Comparison of ENCODE assay signal across 24 mouse cellular contexts in genomic region chr8:78627793-78628192, GRCm38 (mm10).
DNase-seq lines count a peak whose midpoint lies in the region; ATAC-seq and TF ChIP-seq lines count a peak whose summit lies in the region.
"Had no signal": no experiment of that assay in that cellular context is flagged by ENCODE, and none has a peak within 500 bp of the region (broad histone marks: within the 10 kb centered on the region; RNA-seq: fewer than 3 reads in every experiment).

No protein-coding gene starts in this region.

- H3K4me1 ChIP-seq in hindbrain, embryonic 11.5 days (replicated peaks; ENCODE audit: control insufficient read depth, insufficient read depth, low read length) = no peaks in the 10 kb centered on the region; the same call in 1 of the 2 replicates
- peaks cover 30% of the 10 kb centered on the region for H3K4me1 ChIP-seq in hindbrain, embryonic 13.5 days (replicated peaks)
- peaks cover 3% of the 10 kb centered on the region for H3K4me1 ChIP-seq in midbrain, embryonic 11.5 days (ENCODE audit: control insufficient read depth, insufficient read depth, low read length)
- peaks cover 17% of the 10 kb centered on the region; the same call in 1 of the 2 replicates for H3K4me1 ChIP-seq in midbrain, embryonic 14.5 days (ENCODE audit: control insufficient read depth, insufficient read depth, low read length)
- H3K4me1 ChIP-seq in spleen, adult 2 months (ENCODE audit: control insufficient read depth, insufficient read depth, insufficient read length) = peaks cover 19% of the 10 kb centered on the region; the same call in 1 of the 2 replicates

- ATAC-seq in hindbrain, embryonic 11.5 days (ENCODE audit: low FRiP score) = peak; percentile 66
- no peak for ATAC-seq in hindbrain, embryonic 13.5 days (ENCODE audit: low FRiP score)
- ATAC-seq in midbrain, embryonic 11.5 days (ENCODE audit: low FRiP score) = peak; percentile 74
- ATAC-seq in midbrain, embryonic 14.5 days (ENCODE audit: low FRiP score, low TSS enrichment) = no peak
- ATAC-seq: activated CD4-positive, CD25-positive, alpha-beta regulatory T cell, adult 4 months; forebrain, embryonic 16.5 days; Patski had no signal

- intact Hi-C loops in left cerebral cortex, postnatal 10 days (cut with DNase I) = no loop called here

- peak; percentile 33 for DNase-seq in hindbrain, embryonic 11.5 days (ENCODE audit: low spot score)
- no peak for DNase-seq in midbrain, embryonic 11.5 days (ENCODE audit: low spot score, missing footprints)
- DNase-seq in midbrain, embryonic 14.5 days = no peak
- DNase-seq in spleen, adult 2 months (ENCODE audit: low read depth in 1 of 2, low spot score in 2 of 2) = no peak
- no peak for DNase-seq in spleen, postnatal 14 days (ENCODE audit: low spot score in 2 of 2)
- peak; percentile 42 for DNase-seq in retina, embryonic 14.5 days (ENCODE audit: low spot score)
- no peak for DNase-seq in left cerebral cortex, postnatal 10 days (ENCODE audit: extremely low spot score in 1 of 2, low spot score in 2 of 2)
- DNase-seq: adrenal gland, adult 2 months; adrenal gland, postnatal 25 days; cerebellum, adult 11 months; cerebellum, adult 9-10 months; cerebellum, postnatal 36 days; gastrocnemius, postnatal 10 days; heart, adult 18-20 months; heart, postnatal 10 days; heart, postnatal 4 days had no signal

- H3K4me3 ChIP-seq in hindbrain, embryonic 11.5 days (ENCODE audit: low read depth, low read length) = no peak overlapping the region
- H3K4me3 ChIP-seq in hindbrain, embryonic 13.5 days = no peak overlapping the region
- no peak overlapping the region for H3K4me3 ChIP-seq in midbrain, embryonic 11.5 days (ENCODE audit: low read depth, low read length)
- H3K4me3 ChIP-seq in midbrain, embryonic 14.5 days (replicated peaks; ENCODE audit: low read depth, low read length) = no peak overlapping the region
- H3K4me3 ChIP-seq in spleen, adult 2 months (ENCODE audit: extremely low read depth, insufficient read depth, insufficient read length) = no peak overlapping the region
- H3K4me3 ChIP-seq: embryonic facial prominence, embryonic 13.5 days; forebrain, embryonic 12.5 days; heart, embryonic 10.5 days had no signal

- H3K36me3 ChIP-seq in hindbrain, embryonic 11.5 days (ENCODE audit: control insufficient read depth, insufficient read depth, low read length) = no peaks in the 10 kb centered on the region
- H3K36me3 ChIP-seq in hindbrain, embryonic 13.5 days = no peaks in the 10 kb centered on the region
- no peaks in the 10 kb centered on the region for H3K36me3 ChIP-seq in midbrain, embryonic 11.5 days (ENCODE audit: control insufficient read depth, insufficient read depth, low read length)
- H3K36me3 ChIP-seq in midbrain, embryonic 14.5 days (ENCODE audit: control insufficient read depth, insufficient read depth, low read length) = no peaks in the 10 kb centered on the region
- H3K36me3 ChIP-seq in spleen, adult 2 months (ENCODE audit: control insufficient read depth, insufficient read depth, low read length) = no peaks in the 10 kb centered on the region
- H3K36me3 ChIP-seq: embryonic facial prominence, embryonic 13.5 days; forebrain, embryonic 12.5 days; heart, embryonic 10.5 days had no signal

- no peaks in the 10 kb centered on the region for H3K27me3 ChIP-seq in hindbrain, embryonic 11.5 days (ENCODE audit: control insufficient read depth, insufficient read depth, low read length)
- 0 out of 2 replicates have a peak, but pooled peaks cover 3% of the 10 kb centered on the region for H3K27me3 ChIP-seq in hindbrain, embryonic 13.5 days
- H3K27me3 ChIP-seq in midbrain, embryonic 11.5 days (ENCODE audit: control insufficient read depth, insufficient read depth, low read length) = no peaks in the 10 kb centered on the region
- H3K27me3 ChIP-seq in midbrain, embryonic 14.5 days (ENCODE audit: control insufficient read depth, insufficient read depth, low read length) = no peaks in the 10 kb centered on the region
- H3K27me3 ChIP-seq in spleen, adult 2 months (ENCODE audit: control insufficient read depth, insufficient read depth, low read length) = no peaks in the 10 kb centered on the region
- H3K27me3 ChIP-seq: CH12.LX; embryonic facial prominence, embryonic 13.5 days; forebrain, embryonic 12.5 days; Patski had no signal

- H3K27ac ChIP-seq in hindbrain, embryonic 11.5 days (ENCODE audit: low read depth, low read length) = peak overlapping the region; percentile 55
- no peak overlapping the region for H3K27ac ChIP-seq in hindbrain, embryonic 13.5 days
- no peak overlapping the region for H3K27ac ChIP-seq in midbrain, embryonic 11.5 days (ENCODE audit: low read depth, low read length)
- H3K27ac ChIP-seq in midbrain, embryonic 14.5 days (replicated peaks; ENCODE audit: low read depth, low read length) = no peak overlapping the region
- peak overlapping the region; percentile 70 for H3K27ac ChIP-seq in spleen, adult 2 months (ENCODE audit: insufficient read depth, low read length)
- H3K27ac ChIP-seq: embryonic facial prominence, embryonic 13.5 days; forebrain, embryonic 12.5 days; heart, embryonic 10.5 days had no signal

- no peaks in the 10 kb centered on the region for H3K9me3 ChIP-seq in hindbrain, embryonic 11.5 days (ENCODE audit: control insufficient read depth, low read length)
- no peaks in the 10 kb centered on the region for H3K9me3 ChIP-seq in hindbrain, embryonic 13.5 days
- H3K9me3 ChIP-seq in midbrain, embryonic 11.5 days (ENCODE audit: control insufficient read depth, low read length) = no peaks in the 10 kb centered on the region
- no peaks in the 10 kb centered on the region for H3K9me3 ChIP-seq in midbrain, embryonic 14.5 days (ENCODE audit: control insufficient read depth, low read length)
- H3K9me3 ChIP-seq: embryonic facial prominence, embryonic 13.5 days; forebrain, embryonic 12.5 days; heart, embryonic 10.5 days had no signal

- 65% methylated on average over 9 of the region's 9 CpGs for WGBS in hindbrain, embryonic 11.5 days
- WGBS in hindbrain, embryonic 13.5 days = 48% methylated on average over 9 of the region's 9 CpGs
- WGBS in midbrain, embryonic 11.5 days = 68% methylated on average over 9 of the region's 9 CpGs
- 38% methylated on average over 9 of the region's 9 CpGs for WGBS in midbrain, embryonic 14.5 days
- 56% methylated on average over 9 of the region's 9 CpGs for WGBS in spleen, adult 2 months

- H3K9ac ChIP-seq in hindbrain, embryonic 11.5 days (ENCODE audit: low read depth, low read length) = no peak overlapping the region
- no peak overlapping the region for H3K9ac ChIP-seq in hindbrain, embryonic 13.5 days
- H3K9ac ChIP-seq in midbrain, embryonic 11.5 days (ENCODE audit: low read length) = no peak overlapping the region
- H3K9ac ChIP-seq in midbrain, embryonic 14.5 days (replicated peaks; ENCODE audit: low read length) = no peak overlapping the region
- H3K9ac ChIP-seq: embryonic facial prominence, embryonic 13.5 days; forebrain, embryonic 12.5 days had no signal

- no peak overlapping the region for H3K4me2 ChIP-seq in hindbrain, embryonic 11.5 days (replicated peaks; ENCODE audit: low read depth, low read length)
- no peak overlapping the region for H3K4me2 ChIP-seq in hindbrain, embryonic 13.5 days
- H3K4me2 ChIP-seq in midbrain, embryonic 11.5 days = no peak overlapping the region
- H3K4me2 ChIP-seq in midbrain, embryonic 14.5 days (ENCODE audit: low read length) = no peak overlapping the region
- H3K4me2 ChIP-seq: embryonic facial prominence, embryonic 13.5 days; forebrain, embryonic 12.5 days had no signal

- no peak for TF ChIP-seq POLR2A in spleen, adult 2 months (IDR thresholded peaks at IDR 0.05; ENCODE audit: low read depth, low read length)

- TF ChIP-seq CTCF in spleen, adult 2 months (IDR thresholded peaks at IDR 0.05; ENCODE audit: extremely low read depth, insufficient read depth, insufficient read length, insufficient replicate concordance) = no peak

Comparison
In these comparisons a context has a peak if more than half of its experiments do, and no peak if none do; other contexts are left out.
1. ATAC-seq: peak in hindbrain, embryonic 11.5 days (single experiment) and midbrain, embryonic 11.5 days (single experiment); none in hindbrain, embryonic 13.5 days (single experiment) and midbrain, embryonic 14.5 days (single experiment).
2. H3K27ac ChIP-seq: peak in hindbrain, embryonic 11.5 days (single experiment) and spleen, adult 2 months (single experiment); none in hindbrain, embryonic 13.5 days (single experiment), midbrain, embryonic 11.5 days (single experiment) and midbrain, embryonic 14.5 days (single experiment).
3. DNase-seq: peak in hindbrain, embryonic 11.5 days (single experiment) and retina, embryonic 14.5 days (single experiment); none in midbrain, embryonic 11.5 days (single experiment), midbrain, embryonic 14.5 days (single experiment), spleen, adult 2 months (0 of 2), spleen, postnatal 14 days (0 of 2) and left cerebral cortex, postnatal 10 days (0 of 2).